Mouse (Mus musculus): ENCODE data around the gene Aox3.

Gene Aox3

DNA sequence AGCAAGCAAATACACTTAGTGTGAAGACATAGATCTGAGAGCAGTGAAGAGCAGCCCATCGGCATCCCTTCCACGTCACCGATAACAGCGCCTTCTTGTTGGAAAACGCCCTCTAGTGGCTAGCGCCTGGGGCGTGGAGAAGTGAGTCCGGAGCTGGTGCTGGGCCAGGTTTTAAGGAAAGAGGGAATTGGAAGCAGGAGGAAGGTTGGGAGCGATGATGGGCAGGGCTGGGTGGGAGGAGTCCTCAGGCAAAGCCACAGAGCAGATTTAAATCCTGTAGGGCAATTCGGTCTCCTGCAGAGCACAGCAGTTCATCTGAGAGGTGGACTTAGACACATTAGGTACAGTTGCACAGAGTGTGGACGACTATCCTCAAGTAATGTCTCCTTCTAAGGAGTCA lies at the start of gene Aox3:
Gene Aox3, plus strand, starts transcription at position 251 of the 400 bp plus-strand sequence.
- peak; percentile 85 to 90 for DNase-seq

DNA sequence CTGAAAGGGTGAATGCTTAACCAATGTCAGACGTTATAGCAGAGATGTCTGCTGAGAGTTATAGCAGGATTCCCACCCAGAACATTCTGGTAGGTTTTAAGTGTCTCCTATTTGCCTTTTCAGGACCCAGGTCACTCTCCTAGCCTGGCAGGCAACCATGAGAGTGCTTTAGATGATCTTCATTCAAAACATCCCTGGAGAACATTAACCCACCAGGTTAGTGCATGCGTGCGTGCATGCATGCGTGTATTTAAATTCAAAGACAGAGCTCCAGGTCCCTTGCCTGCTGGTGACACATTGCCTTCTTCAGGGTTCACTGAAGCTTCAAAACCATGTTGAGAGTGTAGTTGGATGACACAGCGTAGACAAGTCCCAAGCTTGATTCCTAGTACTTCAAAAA lies 47.8 kb upstream of the Aox3 start:
- peak in 1 of 2 experiments; percentile 23 for DNase-seq

DNA sequence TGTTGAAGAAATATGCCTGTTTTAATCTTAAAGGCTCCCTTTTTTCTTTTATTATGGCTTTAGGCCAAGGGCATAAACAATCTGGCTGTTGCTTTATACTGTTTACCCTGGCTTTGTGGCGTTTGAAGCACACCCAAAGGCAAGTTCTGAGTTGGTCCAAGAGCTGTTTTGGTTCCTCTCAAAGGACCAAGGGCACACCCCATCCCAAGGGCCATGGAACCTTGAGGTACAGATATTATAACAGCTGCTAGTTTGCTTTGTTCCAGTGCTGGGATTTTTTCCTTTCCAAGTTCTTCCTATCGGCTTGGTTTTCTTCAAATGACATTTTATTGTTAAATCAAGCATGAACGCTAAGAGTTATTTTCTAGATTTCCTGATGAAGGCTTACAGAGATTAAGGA lies 47.3 kb upstream of the Aox3 start:
- no peak for DNase-seq

DNA sequence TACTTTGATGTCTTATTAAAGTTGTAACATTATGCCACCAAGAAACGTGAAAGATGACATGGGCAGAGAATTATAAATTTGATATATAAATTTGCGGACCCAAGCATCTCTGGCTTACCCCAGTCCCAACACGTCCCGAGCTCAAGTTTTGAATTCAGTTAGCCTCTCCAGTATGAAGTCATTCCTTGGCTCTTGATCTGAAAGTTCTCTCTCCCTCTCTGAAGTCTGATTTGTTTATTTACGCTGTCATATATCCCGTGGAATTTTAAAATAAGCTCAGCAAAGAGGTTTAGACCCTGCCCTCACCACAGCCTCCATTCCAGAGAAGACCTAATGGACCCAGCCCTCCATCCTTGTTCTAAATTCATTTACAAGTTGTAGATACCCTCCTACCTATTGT lies 43.7 kb upstream of the Aox3 start:
- no peak for DNase-seq

DNA sequence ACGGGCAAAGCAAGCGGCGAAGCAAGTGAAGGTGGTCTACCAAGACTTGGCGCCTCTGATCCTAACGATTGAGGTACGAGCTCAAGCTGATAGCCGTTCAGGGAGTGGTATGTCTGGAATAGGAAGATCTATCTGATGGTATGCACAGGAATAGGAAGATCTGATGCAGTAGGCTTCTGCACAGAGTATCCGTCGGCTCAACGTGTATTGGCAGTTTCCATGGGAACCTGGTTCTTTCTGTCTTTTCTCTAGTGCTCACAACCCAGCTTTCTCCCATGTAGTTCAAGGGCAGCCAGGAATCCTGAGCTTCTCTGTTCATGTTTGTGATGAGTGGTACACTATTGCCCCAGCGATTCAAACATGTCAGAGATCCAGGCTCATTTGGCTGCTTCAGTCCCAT lies 42.8 kb upstream of the Aox3 start:
- DNase-seq = no peak

DNA sequence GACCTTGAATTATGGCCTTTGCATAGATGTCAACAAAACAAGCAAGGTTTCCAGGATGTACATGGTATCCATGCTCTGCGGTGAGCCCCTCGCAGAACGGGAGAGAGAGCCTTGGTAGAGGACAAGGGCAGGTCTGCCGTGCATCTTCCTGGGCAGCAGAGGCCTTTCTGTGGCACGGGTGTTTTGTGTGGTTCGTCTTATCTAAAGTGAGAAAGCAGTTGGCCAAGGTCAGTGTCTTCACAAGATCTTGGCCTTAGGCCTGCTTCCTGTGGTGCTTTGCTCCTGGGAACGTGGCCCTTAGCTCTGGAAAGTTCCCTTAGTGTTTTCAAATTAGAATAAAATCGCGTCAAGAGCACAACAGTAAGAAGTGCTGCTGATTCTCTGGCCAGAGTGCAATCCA lies 41.9 kb upstream of the Aox3 start:
- no peak for DNase-seq

DNA sequence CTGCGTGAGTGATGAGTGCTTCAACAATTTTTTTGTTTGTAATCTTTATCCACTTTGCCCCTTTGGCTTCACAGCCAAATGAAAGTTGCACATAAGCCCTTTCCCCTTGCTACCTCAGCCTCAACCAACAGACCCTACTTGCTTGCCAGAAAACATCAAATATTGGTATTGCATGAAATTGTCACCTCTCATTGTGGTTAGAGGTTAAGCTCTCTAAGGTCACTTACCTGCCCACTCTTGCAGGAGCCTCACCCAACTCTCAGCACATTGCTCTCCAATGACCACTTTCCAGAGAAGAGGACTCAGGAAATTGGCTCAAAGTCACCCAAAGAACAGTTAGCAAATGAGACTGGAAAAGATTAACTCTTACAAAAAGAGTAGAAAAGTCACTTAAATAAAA lies 41.4 kb upstream of the Aox3 start:
- no peak for DNase-seq

DNA sequence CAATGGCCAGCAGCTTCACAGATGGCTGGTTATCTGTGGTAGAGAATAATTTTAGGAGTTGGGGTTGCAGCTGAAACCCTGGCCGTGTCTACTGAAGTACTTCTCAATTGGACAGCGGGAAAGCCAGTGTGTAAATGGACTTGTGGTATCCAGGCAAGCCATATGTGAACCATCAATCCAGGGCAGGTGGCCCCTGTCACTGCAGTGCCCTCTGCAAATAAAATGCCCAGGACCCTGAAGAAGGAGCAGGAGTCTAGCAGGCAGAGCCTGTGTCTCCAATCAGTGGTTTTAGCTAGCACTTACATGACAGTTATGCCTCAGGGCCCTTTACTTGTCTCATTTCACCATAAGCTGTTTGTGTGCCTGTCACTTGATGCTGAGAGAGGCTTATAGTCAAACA lies 40.5 kb upstream of the Aox3 start:
- DNase-seq = no peak

DNA sequence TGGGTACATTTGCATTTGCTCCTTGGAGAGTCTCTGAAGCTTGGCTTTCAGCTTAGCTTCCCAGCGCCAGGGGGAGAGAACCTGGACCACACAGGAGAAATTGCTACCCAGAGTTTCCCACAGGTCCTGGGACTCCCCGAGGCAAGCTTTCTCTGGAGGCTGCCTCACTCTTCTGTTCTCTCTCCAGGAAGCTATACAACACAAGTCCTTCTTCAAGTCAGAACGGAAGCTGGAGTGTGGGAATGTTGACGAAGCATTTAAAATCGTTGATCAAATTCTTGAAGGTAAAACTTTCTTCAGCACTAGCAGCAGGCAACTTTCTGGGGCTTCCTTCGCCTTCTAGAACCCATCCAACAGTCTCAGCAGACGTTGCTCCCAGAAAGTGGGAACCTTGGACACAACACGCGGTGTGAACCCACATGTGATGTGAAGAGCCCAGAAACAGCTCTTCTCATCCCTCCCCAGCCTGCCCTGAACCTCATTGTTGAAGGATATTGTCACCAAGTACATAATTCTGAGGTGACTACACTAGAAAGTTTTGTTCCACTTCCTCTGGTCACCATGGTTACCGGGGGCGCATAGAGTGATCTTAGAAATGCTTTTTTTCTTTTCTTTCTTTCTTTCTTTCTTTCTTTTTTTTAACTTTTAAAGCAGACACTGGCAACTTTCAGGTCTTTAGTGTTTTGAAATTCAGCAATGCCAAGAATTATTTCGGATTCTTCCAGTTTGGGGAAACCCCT lies 39.8 kb upstream of the Aox3 start:
- no peak for DNase-seq

DNA sequence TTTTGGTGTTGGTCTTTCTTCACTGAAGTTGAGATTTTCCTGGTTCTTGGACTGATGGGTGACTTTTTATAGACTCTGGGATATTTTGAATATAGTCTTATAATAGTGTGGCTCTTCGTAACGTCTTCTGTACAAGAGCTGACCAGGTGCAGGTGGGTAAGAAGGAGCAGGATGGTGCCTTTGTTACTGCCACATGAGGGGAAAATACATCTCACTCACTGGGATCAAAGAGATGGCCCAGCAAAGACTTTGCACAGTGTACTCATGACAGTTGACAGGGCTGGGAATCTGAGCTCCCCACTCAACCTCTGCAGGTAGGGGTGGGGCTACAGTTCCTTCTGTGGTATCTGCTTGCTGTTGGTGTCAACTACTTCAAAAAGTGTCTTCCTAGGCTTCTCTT lies 38.7 kb upstream of the Aox3 start:
- DNase-seq = no peak

DNA sequence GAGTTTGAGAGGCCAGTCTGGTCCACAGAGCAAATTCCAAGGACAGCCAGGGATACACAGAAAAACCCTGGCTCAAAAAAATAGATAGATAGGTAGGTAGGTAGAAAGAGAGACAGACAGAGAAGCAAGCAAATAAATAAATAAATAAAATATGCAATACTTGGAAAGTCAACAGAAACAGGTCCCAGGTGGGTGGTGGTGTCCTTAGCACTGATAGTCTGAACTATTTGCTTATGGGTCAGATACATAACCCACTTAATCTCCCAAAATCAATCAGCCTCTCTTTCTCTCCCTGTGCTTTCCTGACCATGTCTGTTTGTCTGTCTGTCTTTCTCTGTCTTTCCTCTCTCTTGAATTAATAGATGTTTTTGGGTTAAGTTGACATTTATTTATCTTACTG lies 35.0 kb upstream of the Aox3 start:
- no peak for DNase-seq

DNA sequence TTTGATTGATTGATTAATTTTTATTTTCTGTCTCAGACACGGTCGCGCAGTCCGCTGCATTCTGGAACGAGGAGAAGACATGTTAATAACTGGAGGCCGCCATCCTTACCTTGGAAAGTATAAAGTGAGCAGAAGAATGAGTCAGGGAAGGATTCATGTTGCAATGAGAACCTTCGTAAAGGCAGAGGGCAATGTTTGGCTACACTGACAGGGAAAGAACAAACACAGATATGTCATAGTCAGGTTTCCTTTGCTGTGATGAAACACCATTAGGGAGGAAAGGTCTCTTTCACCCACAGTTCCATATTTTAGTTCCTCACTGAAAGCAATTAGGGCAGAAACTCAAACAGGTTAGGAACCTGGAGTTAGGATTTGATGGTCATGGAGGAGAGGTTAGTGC lies 34.5 kb upstream of the Aox3 start:
- DNase-seq = no peak

DNA sequence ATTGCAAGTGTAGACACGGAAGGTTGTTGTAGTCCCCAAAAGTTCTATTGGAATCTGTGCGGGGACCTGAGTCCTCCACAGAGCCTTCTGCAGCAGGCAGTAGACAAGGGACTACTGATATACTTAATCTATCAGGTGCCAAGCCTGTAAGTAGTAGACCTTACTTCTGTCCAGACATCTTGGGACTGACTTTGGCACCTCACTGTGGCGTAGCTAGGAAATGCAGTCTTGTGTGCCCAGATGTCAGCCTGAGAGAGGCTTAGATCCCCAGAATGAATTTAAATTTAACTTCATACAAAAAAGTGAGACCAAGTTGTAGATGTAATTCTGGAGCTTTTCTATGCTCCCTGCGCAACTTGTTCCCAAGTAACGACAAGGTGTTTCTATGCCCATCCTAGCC lies 33.2 kb upstream of the Aox3 start:
- no peak for DNase-seq

DNA sequence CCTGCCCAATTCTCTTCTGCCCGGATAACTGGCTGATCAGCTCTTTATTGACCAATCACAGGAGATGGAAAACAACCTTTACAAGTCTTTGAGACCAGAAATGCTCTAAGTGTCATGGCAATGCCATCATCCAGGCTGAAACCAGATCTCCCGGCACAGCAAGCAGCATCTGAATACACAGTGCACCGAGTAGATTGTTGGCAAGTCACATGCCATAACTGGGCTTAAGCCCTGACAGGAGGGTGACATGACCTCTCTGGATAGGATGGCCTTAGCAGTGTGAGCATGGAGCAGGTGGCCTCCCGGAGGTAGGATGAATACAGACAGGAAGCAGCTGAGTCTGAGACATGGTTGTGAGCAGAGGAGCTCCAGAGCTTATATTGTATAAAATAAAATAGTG lies 32.5 kb upstream of the Aox3 start:
- no peak for DNase-seq

DNA sequence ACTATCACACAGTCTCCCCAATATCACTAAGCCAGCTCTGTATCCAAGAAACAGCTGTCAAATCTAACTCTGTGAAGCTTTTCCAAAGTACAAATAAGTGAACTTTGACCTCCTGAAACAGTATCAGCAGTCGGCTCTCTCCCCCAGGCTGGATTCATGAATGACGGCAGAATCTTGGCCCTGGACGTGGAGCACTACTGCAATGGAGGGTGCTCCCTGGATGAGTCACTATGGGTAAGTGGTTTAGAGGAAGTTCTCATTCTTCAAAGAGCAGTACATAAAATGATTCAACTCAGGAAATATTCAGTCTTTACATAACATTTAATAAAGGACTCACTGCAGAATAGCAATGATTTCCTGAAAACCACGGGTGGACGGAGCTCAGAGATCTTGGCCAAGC lies 31.6 kb upstream of the Aox3 start:
- DNase-seq = no peak

DNA sequence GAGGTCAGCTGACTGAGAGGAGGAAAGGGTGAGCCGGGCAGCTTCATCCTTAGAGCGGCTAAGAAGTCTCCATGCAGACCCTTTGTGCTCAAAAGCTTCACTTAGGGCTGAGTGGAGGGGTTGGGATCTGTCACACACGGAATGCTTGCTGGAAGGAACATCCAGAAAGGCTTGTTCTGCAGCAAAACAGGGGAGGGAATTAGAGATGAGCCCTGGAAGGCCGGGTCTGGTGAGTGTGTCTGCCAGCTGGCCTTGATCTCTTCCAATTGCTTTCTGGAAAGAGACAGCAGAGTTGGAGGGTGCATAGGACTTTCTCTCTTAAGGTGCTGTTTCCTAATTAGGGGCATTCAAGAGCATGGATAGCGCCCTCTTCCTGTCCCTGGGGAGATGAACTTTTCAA lies 23.6 kb upstream of the Aox3 start:
- DNase-seq = no peak

DNA sequence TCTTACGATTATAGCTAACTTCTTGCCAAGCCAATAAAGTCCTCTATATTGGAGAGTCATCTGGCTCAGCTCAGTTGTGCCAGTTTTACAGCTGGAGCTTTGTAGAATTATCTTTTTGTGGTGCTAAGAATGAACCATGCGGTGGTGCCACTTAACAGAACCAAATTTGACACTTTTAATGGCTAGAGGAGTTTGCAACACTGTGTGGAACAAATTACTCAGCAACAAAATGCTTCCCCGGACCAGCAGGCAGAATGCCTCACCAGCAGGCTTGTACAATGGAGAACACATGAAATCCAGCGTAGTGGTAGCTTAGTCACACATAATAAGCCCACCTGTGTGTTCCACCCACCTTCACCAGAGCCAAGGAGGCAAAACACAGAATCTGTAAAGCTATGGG lies 22.7 kb upstream of the Aox3 start:
- no peak for DNase-seq

DNA sequence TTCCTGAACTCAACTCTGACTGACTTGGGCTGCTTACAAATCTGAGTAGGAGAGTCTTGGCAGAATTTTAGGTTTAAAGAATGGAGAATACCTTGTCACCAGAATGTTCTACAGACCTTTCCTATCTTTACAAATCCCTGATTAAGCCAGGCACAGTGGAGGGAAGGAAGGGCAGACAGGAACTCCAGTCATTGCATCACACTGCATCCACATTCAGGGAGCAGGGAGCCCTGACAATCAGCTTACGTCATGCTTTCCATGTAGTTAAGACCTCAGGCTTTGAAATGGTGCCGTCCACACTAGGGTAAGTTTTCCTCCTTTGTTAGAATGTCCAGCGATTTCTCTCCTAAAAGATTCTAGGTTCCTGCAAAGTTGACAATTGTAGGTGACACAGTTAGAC lies 21.7 kb upstream of the Aox3 start:
- DNase-seq = no peak

DNA sequence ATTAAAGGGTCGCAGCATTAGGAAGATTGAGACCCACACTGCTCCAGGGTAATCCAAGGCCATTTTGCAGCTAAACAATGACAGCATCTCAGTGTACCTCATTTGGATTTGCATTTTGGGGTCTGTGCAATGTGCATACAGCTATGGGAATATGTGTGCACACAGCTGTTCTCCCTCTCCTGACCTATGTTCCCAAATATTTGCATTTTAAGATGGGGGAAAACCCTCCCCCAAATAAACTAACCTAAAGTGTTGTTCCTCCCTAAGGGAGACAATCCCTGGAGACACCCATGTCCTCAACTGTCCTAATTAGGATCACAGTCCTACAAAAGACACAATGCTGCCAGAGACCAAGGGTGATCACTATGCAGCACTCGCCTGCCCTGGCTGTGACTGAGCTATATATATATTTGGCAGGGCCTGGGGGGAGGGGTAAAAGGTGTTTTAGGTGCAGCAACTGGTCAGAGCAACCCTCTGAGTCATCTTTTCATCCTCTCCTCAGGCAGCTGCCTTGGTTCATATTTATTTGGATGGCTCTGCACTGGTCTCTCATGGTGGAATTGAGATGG lies 20.9 kb upstream of the Aox3 start:
- no peak for DNase-seq

DNA sequence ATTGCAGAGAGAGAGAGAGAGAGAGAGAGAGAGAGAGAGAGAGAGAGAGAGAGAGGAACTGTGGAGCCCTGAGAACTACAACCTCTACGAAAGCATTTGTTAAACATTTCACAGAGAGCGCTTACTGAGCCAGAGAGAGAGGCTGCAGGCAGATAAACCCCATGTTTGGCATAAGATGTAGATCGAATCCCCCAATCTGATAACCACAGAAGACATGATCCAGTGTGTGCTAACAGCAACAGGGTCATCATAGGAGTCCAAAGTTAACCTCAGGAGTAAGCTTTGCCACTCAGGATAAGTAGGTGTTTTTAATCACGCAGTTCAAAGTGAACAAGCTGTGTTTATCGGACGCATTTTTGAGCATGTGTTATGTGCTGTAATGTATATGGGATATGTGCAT lies 15.6 kb upstream of the Aox3 start:
- no peak for DNase-seq

DNA sequence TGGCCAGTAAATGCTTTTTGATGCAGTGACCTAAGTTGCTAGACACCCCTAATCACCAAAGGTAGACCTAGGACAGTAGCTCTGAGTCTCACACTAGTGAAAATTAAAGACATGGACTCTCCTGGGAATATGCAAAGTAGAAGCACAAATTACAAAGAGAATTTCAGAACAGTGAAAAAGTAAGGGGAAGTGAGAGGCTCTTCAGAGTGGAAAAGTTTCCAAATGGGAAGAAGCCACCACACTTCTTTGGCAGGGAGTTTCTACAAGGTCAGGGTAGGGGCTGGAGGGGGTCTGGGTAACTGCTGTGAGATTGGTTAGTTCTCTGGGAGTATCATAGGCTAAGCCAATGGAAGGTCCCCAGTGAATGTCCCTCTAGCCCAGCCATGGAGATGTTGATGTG lies 13.8 kb upstream of the Aox3 start:
- DNase-seq = no peak

DNA sequence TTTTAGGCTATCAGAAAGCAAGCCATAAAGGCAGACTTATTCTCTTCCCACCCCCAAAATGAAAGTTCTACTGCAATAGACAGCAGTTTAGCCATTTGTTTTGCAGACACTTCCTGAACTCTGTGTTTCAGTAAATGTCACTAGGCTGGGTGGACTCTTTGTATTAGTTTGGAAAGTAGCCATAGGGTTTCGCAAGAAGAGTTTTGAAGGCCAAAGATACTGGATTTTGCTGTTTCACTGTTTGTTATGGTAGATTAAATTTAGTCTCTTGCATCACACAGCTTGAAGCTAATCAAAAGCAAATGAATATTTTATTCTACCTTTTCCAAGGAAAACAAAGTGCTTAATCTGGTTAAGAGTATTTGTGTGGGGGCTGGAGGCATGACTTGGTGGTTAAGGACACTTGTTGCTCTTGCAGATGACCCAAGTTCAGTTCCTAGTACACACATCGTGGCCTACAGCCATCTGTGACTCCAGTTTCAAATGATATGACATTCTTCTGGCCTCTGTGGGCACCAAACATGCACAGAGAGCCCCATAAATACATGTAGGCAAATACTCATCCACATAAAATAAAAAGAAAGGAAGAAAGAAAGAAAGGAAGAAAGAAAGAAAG lies 11.3 kb upstream of the Aox3 start:
- DNase-seq = no peak

DNA sequence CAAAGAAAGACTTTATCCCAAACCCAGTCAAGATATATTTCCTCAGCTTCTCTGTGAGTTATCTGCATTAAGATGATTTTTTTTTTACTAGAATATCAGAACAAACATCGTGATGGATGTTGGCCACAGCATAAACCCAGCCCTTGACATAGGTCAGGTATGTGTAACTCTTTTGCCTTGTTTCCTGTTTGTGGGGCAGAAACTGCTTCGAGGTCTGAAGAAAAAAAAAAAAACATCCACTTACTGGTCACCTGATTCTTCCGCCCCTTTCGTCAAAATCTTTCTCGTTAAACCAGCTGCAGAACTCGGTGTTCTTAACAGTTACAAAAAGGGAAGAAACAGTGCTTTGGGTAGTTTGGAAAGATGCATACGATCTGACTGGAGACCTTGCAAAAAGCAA lies 10.4 kb upstream of the Aox3 start:
- DNase-seq = no peak

DNA sequence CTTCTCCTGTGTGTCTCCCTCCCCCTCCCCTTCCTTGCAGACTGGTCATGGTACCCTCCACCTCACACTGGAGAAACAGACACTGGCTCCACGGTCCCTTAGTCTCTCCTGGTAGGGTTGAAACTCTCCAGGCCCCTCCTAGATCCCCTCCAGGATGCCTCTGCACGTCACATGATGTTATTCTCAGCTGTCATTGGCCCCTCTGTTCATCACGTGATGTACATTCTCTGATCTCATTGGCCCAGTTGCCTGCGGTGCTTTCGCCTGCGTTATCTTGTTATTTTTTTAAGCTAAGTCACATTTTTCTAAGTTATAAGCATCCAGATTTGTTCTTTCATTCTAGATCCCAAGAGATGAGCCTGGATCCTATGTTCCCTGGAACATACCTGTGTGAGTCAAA lies 7.2 kb upstream of the Aox3 start:
- no peak for DNase-seq

DNA sequence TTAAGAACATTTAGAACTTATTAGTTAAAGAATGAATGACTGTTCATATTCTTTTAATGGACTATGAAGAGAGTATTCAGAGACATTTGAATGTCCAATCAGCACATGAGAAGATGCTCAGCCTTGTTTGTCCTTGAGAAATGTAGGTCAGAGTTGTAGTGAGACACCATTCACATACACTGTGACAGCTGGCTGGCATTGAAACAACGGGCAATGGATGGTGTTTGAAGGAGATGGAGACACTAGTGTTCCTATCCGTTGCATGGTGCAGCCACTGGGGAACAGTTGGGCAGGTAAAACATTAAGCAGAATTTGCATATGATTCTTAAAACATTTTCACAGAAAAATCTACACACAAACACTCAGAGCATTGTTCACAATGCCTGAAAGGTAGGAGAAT lies 5.9 kb upstream of the Aox3 start:
- no peak for DNase-seq

Data from kidney, postnatal 4 days (tissue).